Mouse (Mus musculus): ENCODE measurements at regions not wholly inside any gene's neighbourhood (a gene's known extent, or its start where the extent isn't known, plus 50 kb on each side); places are given as distances from the start of the nearest gene placed in this dataset.

DNA sequence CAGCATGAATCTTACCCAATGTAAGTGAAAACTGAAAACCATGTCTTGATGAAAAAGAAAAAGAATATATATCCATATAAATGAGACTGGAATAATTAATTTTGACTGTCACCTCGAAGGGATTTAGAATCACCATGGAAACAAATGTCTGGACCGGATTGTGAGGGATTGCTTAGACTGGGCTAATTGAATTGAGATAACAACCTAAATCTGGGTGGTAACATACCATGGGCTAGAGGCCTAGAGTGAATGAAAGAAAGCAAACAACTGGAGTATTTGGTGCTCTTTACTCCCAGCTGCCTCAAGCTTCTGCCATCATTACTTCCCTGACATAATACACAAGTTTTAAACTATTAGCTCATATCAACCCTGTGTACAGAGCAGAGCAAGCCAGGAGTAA, 95.3 kb upstream of the Chmp2b start:
- TF ChIP-seq CTCF (IDR thresholded peaks at IDR 0.05; ENCODE audit: low read depth, low read length): no peak
- no peak for TF ChIP-seq EP300 (IDR thresholded peaks at IDR 0.05; ENCODE audit: insufficient read depth, low read depth, low read length)
- no peak for TF ChIP-seq POLR2A (IDR thresholded peaks at IDR 0.05; ENCODE audit: insufficient read depth, low read length)

All from ES-Bruce4 (cell line).